Mouse (Mus musculus): ENCODE data around the gene Atad3a. TPM values are rescaled to one million over a fixed set of nuclear protein-coding genes. Genes with fewer than 3 reads are reported as not detected.

Atad3a gene
- 52.4 and 57.8 TPM in 2 replicates for polyA plus RNA-seq (2012; ENCODE audit: low replicate concordance)

DNA sequence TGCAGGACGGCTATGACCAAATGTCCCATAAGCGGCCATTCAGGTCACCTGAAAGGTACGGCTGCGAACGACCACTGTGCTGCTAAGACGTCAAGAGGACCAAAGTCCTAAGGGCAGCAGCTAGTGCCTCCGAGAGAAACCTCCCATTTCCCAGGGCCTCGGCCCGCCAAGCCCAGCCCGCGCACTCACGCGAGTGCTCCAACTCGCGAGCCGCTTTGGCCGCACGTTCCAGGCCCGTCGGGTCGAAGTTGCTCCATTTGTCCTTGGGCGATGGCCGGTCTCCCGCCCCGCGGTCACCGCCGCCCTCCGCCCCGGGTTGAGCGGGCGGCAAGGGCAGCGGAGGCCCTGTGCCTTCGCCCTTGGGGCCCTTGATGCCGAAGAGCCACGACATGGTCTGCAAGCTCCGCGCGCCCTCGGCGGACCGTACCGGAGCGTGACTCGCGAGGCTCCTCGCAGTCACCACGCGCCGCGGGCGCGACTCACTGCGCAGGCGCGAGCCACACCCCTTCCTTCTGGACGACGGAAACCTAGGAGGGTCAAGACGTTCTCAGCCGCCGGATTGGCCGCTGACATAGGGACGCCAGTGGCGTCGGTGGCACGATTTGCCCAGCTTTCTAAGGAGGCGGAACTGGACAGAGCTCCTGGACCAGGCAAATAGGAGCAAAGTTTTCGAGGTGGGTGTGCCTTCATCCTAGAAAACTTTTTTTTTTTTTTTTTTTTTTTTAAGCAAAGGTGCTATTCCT, at the start of gene Atad3a:
TSS of gene Atad3a (minus strand) at position 481 of the 743 bp plus-strand sequence.

GRCm38 (mm10) chr4:155802741-155803339, 41.9 kb upstream of the Atad3a start, which contains the start of gene Mrpl20:
TSS of gene Mrpl20 (plus strand) at chr4:155802878.

DNA sequence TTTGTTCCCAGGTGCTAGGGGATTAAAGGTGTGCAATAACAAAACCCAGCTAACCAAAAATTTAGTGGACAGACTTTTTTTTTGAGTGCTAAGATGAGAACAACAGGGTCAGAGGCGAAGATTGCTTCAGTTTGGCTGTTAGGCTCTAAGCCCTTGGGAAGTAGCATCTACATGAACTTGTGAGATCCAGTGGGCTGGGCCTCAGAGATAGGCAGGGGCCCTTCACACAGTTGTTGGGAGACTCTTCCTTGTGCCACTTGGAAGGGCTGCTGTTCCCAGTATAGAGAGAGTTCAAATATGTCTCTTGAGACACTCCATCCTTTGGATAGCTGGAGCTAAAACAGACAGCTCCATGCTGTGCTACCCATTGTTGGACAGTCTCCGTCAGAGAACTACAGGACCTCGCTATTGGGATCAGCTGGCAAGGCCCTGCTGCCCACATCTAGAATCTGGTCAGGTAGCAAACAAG, 29.2 kb upstream of the Atad3a start, which contains the start of gene Ankrd65:
TSS of gene Ankrd65 (plus strand) at position 419 of the 469 bp plus-strand sequence.

DNA sequence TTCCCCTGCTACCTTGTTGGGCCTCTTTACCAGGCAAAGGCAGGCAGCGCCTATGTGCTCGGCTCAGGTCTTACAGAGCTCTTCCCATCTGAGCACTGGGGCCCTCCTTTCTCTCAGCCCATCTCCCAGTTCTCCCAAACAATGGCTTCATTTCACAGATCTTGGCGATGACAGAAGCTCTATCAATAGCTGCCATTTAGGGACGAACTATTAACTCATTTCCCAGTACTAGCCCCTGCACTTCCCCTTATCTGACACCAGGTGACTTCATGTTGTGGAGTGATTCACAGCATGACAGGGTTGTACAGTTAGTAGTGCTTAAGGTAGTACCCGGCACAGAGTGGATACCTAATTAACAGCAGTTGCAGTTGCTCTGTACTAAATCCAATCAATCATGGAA, 24.9 kb upstream of the Atad3a start, which contains the start of gene Tmem88b:
TSS of gene Tmem88b (minus strand) at position 56 of the 400 bp plus-strand sequence.

GRCm38 (mm10) chr4:155774280-155774754, 13.4 kb upstream of the Atad3a start, which contains the start of gene Vwa1:
TSS of gene Vwa1 (minus strand) at chr4:155774698.

GRCm38 (mm10) chr4:155734350-155734941, 26.4 kb downstream of the Atad3a start, which contains the start of gene Tmem240:
TSS of gene Tmem240 (plus strand) at chr4:155734800.

GRCm38 (mm10) chr4:155704721-155705591, 55.9 kb downstream of the Atad3a start, which contains the start of gene Ssu72:
TSS of gene Ssu72 (plus strand) at chr4:155704800.

GRCm38 (mm10) chr4:155694111-155694481, 66.8 kb downstream of the Atad3a start, which contains the start of gene Fndc10:
TSS of gene Fndc10 (plus strand) at chr4:155694342.

Other genes starting within 250 kb of the Atad3a start
- gene Nadk, start 198.7 kb downstream of the Atad3a start, polyA plus RNA-seq (2012; ENCODE audit: low replicate concordance): 93.2 and 99.6 TPM in 2 replicates
- 2.0 and 5.1 TPM in 2 replicates for gene Slc35e2, start 159.7 kb downstream of the Atad3a start, polyA plus RNA-seq (2012; ENCODE audit: low replicate concordance)
- gene Cdk11b, start 136.2 kb downstream of the Atad3a start, polyA plus RNA-seq (2012; ENCODE audit: low replicate concordance): 45.7 and 53.4 TPM in 2 replicates
- gene Gm10563, start 115.7 kb downstream of the Atad3a start, polyA plus RNA-seq (2012; ENCODE audit: low replicate concordance): not detected in 2 replicates
- 0.21 and 3.1 TPM in 2 replicates for gene Mmp23, start 107.7 kb downstream of the Atad3a start, polyA plus RNA-seq (2012; ENCODE audit: low replicate concordance)
- 37.9 and 63.0 TPM in 2 replicates for gene Mib2, start 91.9 kb downstream of the Atad3a start, polyA plus RNA-seq (2012; ENCODE audit: low replicate concordance)
- gene Fndc10, start 66.8 kb downstream of the Atad3a start, polyA plus RNA-seq (2012; ENCODE audit: low replicate concordance): 2.6 TPM in 2 replicates
- 23.8 and 40.4 TPM in 2 replicates for gene Ssu72, start 56.3 kb downstream of the Atad3a start, polyA plus RNA-seq (2012; ENCODE audit: low replicate concordance)
- 0.27 and 0.50 TPM in 2 replicates for gene Tmem240, start 26.3 kb downstream of the Atad3a start, polyA plus RNA-seq (2012; ENCODE audit: low replicate concordance)
- 1.1 and 2.2 TPM in 2 replicates for gene Vwa1, start 13.6 kb upstream of the Atad3a start, polyA plus RNA-seq (2012; ENCODE audit: low replicate concordance)
- 0.24 and 0.29 TPM in 2 replicates for gene Tmem88b, start 24.8 kb upstream of the Atad3a start, polyA plus RNA-seq (2012; ENCODE audit: low replicate concordance)
- not detected in 2 replicates for gene Ankrd65, start 29.3 kb upstream of the Atad3a start, polyA plus RNA-seq (2012; ENCODE audit: low replicate concordance)
- 26.3 and 70.8 TPM in 2 replicates for gene Mrpl20, start 41.8 kb upstream of the Atad3a start, polyA plus RNA-seq (2012; ENCODE audit: low replicate concordance)
- 33.3 and 37.7 TPM in 2 replicates for gene Ccnl2, start 51.4 kb upstream of the Atad3a start, polyA plus RNA-seq (2012; ENCODE audit: low replicate concordance)
- gene Aurkaip1, start 70.2 kb upstream of the Atad3a start, polyA plus RNA-seq (2012; ENCODE audit: low replicate concordance): 142 and 271 TPM in 2 replicates
- 0.21 and 2.1 TPM in 2 replicates for gene Mxra8, start 78.6 kb upstream of the Atad3a start, polyA plus RNA-seq (2012; ENCODE audit: low replicate concordance)
- 152 and 222 TPM in 2 replicates for gene Dvl1, start 86.3 kb upstream of the Atad3a start, polyA plus RNA-seq (2012; ENCODE audit: low replicate concordance)
- gene Tas1r3, start 102.3 kb upstream of the Atad3a start, polyA plus RNA-seq (2012; ENCODE audit: low replicate concordance): 0.08 TPM in 1 of 2 replicates, not detected in the other
- 2.0 and 2.6 TPM in 2 replicates for gene Cptp, start 108.3 kb upstream of the Atad3a start, polyA plus RNA-seq (2012; ENCODE audit: low replicate concordance)
- 16.3 and 20.4 TPM in 2 replicates for gene Ints11, start 108.5 kb upstream of the Atad3a start, polyA plus RNA-seq (2012; ENCODE audit: low replicate concordance)
- gene Pusl1, start 130.7 kb upstream of the Atad3a start, polyA plus RNA-seq (2012; ENCODE audit: low replicate concordance): 349 and 415 TPM in 2 replicates
- 59.5 and 63.0 TPM in 2 replicates for gene Acap3, start 130.7 kb upstream of the Atad3a start, polyA plus RNA-seq (2012; ENCODE audit: low replicate concordance)
- gene Ube2j2, start 182.7 kb upstream of the Atad3a start, polyA plus RNA-seq (2012; ENCODE audit: low replicate concordance): 114 and 120 TPM in 2 replicates
- gene C1qtnf12, start 201.2 kb upstream of the Atad3a start, polyA plus RNA-seq (2012; ENCODE audit: low replicate concordance): 122 and 138 TPM in 2 replicates
- 3.2 and 4.0 TPM in 2 replicates for gene B3galt6, start 231.6 kb upstream of the Atad3a start, polyA plus RNA-seq (2012; ENCODE audit: low replicate concordance)
- gene Sdf4, start 231.8 kb upstream of the Atad3a start, polyA plus RNA-seq (2012; ENCODE audit: low replicate concordance): 40.5 and 45.3 TPM in 2 replicates

Measured in leukemia stem cell, adult 10-12 weeks (primary cell).